Mouse (Mus musculus) kidney, adult 11 months (tissue): ENCODE data around the gene Cyp3a16.
"Not testable (repeated sequence)": the region's sequence is repeated elsewhere in the genome, so short reads cannot be mapped to it uniquely, and the experiment has no call there.

Source experiments
- DNase-seq: peaks from one replicate; pipeline ENCODE4 v3.0.0; 2022

Gene Cyp3a16

GRCm38 (mm10) chr5:145469623-145470022 lies at the start of gene Cyp3a16:
Gene Cyp3a16, minus strand, starts transcription at chr5:145469723.
- DNase-seq: not testable (repeated sequence)

- no peak for DNase-seq
Observed at GRCm38 (mm10) chr5:145490300-145490699, 20.8 kb upstream of the Cyp3a16 start.

- DNase-seq: no peak
Observed at GRCm38 (mm10) chr5:145464304-145465088, 5.0 kb downstream of the Cyp3a16 start.

- DNase-seq: no peak
Observed at GRCm38 (mm10) chr5:145462321-145462720, 7.2 kb downstream of the Cyp3a16 start.

GRCm38 (mm10) chr5:145454389-145454788 lies 15.1 kb downstream of the Cyp3a16 start:
- no peak for DNase-seq

GRCm38 (mm10) chr5:145433688-145434087 lies 35.8 kb downstream of the Cyp3a16 start:
- no peak for DNase-seq

GRCm38 (mm10) chr5:145431004-145431403 lies 38.5 kb downstream of the Cyp3a16 start:
- no peak for DNase-seq

- DNase-seq: no peak
Observed at GRCm38 (mm10) chr5:145422287-145422686, 47.2 kb downstream of the Cyp3a16 start.

- not testable (repeated sequence) for DNase-seq
Observed at GRCm38 (mm10) chr5:145415416-145415815, 54.1 kb downstream of the Cyp3a16 start.
